Mouse (Mus musculus) ES-E14 (cell line): ENCODE measurements around the gene Tex14. TPM values are rescaled to one million over a fixed set of nuclear protein-coding genes. Genes with fewer than 3 reads are reported as not detected.
A peak's percentile ranks its signal among the peaks of the same experiment; 100 is the strongest.
"Not testable (repeated sequence)": the region's sequence is repeated elsewhere in the genome, so short reads cannot be mapped to it uniquely, and the experiment has no call there.

Source experiments
- DNase-seq: peaks from one replicate; pipeline ENCODE4 v3.0.0-alpha.2; 2013; ENCODE audit warnings: low read depth, low spot score
- H3K27ac ChIP-seq: 2 replicates; pipeline ENCODE4 v1.5.1; 2012; ENCODE audit warnings: low read depth, mild to moderate bottlenecking, low read length, moderate library complexity, mixed read lengths; ENCODE audit not compliant: poor library complexity, insufficient read depth, severe bottlenecking
- H3K36me3 ChIP-seq: 2 replicates; pipeline ENCODE4 v1.6.1; 2012; ENCODE audit warnings: mild to moderate bottlenecking, low read length, moderate library complexity, mixed read lengths; ENCODE audit not compliant: control insufficient read depth, poor library complexity, insufficient read depth, severe bottlenecking
- H3K4me1 ChIP-seq, 2 experiments: fragments of 150-350 bp in 1 of 2; sonication (generic) in 1 of 2; 2 replicates each; pipeline ENCODE4 v1.6.1; 2012; ENCODE audit warnings: low read length in 2 of 2, mild to moderate bottlenecking in 1 of 2, mixed read lengths in 1 of 2; ENCODE audit not compliant: control insufficient read depth in 2 of 2, insufficient read depth in 2 of 2, poor library complexity in 1 of 2
- H3K4me3 ChIP-seq, 2 experiments: fragments of 150-350 bp in 1 of 2; sonication (generic) in 1 of 2; 2 replicates each; pipeline ENCODE4 v1.5.1; 2012; ENCODE audit warnings: low read length in 2 of 2, low read depth in 1 of 2, mild to moderate bottlenecking in 1 of 2, mixed read lengths in 1 of 2; ENCODE audit not compliant: insufficient read depth in 1 of 2, poor library complexity in 1 of 2, severe bottlenecking in 1 of 2
- H3K9ac ChIP-seq: 2 replicates; pipeline ENCODE4 v1.6.1; 2012; ENCODE audit warnings: low read depth, mild to moderate bottlenecking, low read length, mixed read lengths; ENCODE audit not compliant: poor library complexity, insufficient read depth, severe bottlenecking
- H3K9me3 ChIP-seq: fragments of 150-350 bp; sonication (generic); 2 replicates; pipeline ENCODE4 v1.6.1; 2012; ENCODE audit warnings: low read depth, mild to moderate bottlenecking, low read length; ENCODE audit not compliant: control insufficient read depth, insufficient read depth
- CHD2 ChIP-seq: IDR thresholded peaks from 2 replicates; pipeline ENCODE4 v1.6.1; 2014; ENCODE audit warnings: mild to moderate bottlenecking, low read depth, low read length, inconsistent platforms
- HCFC1 ChIP-seq: IDR thresholded peaks from 2 replicates; pipeline ENCODE4 v1.6.1; 2012; ENCODE audit warnings: low read length, inconsistent platforms, borderline replicate concordance; ENCODE audit not compliant: insufficient read depth
- MAFK ChIP-seq: IDR thresholded peaks from 2 replicates; pipeline ENCODE4 v1.6.1; 2014; ENCODE audit warnings: mild to moderate bottlenecking, low read depth, low read length, inconsistent platforms; ENCODE audit not compliant: insufficient read depth
- ZC3H11A ChIP-seq: IDR thresholded peaks from 2 replicates; pipeline ENCODE4 v1.6.1; 2012; ENCODE audit warnings: low read depth, mild to moderate bottlenecking, inconsistent platforms, low read length, borderline replicate concordance
- ZNF384 ChIP-seq: IDR thresholded peaks from 2 replicates; pipeline ENCODE4 v1.6.1; 2012; ENCODE audit warnings: low read depth, low read length, inconsistent platforms
- in situ Hi-C, 2 experiments: fragments of 600-800 bp; cut with MboI; formaldehyde crosslinking; loops; one replicate each; pipeline ENCODE4 v1.15.1; 2025; ENCODE audit warnings: low sequenced_read_pairs in 2 of 2, inconsistent platforms in 1 of 2; ENCODE audit not compliant: unreplicated experiment in 2 of 2
- total RNA-seq: library from RNA; depleted of rRNA; stranded (reverse); fragments of 300-350 nt; gene quantifications from 2 replicates; pipeline ENCODE4 v1.2.3, GENCODE M21; 2012

Tex14 gene
- total RNA-seq, 1 experiment: 11.4 TPM

DNA sequence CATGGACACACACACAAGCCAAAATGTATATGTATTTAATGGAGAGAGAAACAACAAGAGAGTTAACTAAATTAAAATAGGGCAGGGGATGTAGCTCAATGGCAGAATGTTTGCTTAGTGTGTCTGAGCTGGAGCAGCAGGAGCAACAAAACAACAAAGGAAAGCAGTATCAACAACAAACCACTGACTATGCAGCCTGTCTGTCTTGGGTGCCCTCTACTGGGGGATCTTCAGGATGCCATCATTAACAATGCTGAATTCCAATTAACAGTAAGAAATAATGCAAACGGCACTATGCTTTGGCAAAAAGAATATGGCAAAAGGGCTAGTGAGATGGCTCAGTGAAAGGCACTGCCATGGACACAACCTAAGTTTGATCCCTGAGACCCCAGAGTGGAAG lies 11.0 kb upstream of the Tex14 start:
- H3K27ac ChIP-seq: no peak overlapping the region
- in situ Hi-C loops: no loop called here
- H3K4me3 ChIP-seq: no peak overlapping the region
- no peaks in the 10 kb centered on the region for H3K4me1 ChIP-seq
- H3K36me3 ChIP-seq: peaks cover 2% of the 10 kb centered on the region; the same call in 1 of the 2 replicates
- no peaks in the 10 kb centered on the region for H3K9me3 ChIP-seq
- TF ChIP-seq HCFC1 (no peak), ZNF384 (no peak), MAFK (no peak), CHD2 (no peak), ZC3H11A (no peak)
- DNase-seq: no peak
- no peak overlapping the region for H3K9ac ChIP-seq

DNA sequence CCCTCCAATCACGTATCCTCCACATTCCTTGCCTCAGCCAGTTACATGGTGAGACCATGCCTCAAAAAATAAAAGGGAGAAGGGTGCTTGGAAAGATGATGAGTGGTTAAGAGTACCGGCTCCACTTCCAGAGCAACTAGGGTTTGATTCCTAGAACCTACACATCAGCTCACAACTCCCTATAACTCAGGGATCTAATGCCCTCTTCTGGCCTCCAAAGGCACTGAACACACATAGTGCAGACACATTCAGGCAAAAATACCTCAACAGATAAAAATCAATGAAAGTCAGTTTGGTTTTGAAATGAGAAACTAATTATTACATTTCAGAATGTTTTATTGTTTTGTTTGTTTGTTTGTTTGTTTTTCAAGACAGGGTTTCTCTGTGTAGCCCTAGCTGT lies 6.5 kb upstream of the Tex14 start:
- H3K9ac ChIP-seq: no peak overlapping the region
- no peak overlapping the region for H3K27ac ChIP-seq
- no peak overlapping the region for H3K4me3 ChIP-seq
- in situ Hi-C loops: no loop called here
- H3K4me1 ChIP-seq: no peaks in the 10 kb centered on the region
- H3K36me3 ChIP-seq: no peaks in the 10 kb centered on the region
- DNase-seq: peak; percentile 13
- no peak for TF ChIP-seq ZNF384
- no peak for TF ChIP-seq ZC3H11A
- TF ChIP-seq MAFK: no peak
- TF ChIP-seq HCFC1: no peak
- no peak for TF ChIP-seq CHD2
- no peaks in the 10 kb centered on the region; the same call in 1 of the 2 replicates for H3K9me3 ChIP-seq

DNA sequence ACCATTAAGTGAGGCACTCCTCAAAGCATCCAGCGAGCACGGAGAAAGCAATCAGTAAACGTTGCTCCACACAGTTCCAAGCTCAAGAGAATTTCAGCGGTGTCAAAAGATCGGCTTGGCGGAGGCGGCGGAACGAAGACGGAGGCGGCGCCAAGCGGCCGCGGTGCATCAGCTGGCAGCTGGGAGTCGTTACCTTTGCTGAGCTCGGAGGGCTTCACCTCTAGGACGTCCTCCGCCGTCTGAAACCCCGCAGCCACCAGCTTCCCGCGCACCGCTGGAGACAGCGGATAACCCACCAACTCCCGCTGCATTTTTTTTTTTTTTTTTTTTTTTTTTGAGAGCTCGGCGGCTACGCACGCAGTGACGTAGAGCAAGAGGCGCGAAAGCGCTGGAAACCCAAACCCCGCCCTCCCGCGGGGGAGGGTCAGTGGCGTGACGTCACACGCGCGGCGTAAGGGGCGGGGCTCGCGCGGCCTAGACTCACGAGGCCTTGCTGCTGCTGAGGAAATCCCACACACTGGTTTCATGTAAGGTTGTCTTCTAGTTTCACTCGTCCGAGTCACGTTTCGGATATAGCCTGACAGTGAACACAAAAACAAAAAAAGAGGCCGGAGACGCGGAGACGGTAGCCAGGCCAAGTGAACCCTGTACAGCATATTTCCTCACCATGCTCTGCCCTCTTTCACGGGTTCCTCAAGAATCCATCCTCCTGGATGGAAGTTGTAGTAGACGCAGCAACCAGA lies 583 bp upstream of the Tex14 start:
- peak overlapping the region; percentile 89 for H3K27ac ChIP-seq
- H3K36me3 ChIP-seq: no peaks in the 10 kb centered on the region
- in situ Hi-C loops: no loop called here
- H3K4me3 ChIP-seq: peak overlapping the region; percentile 81 to 84
- H3K4me1 ChIP-seq: no peaks in the 10 kb centered on the region
- no peaks in the 10 kb centered on the region; the same call in 1 of the 2 replicates for H3K9me3 ChIP-seq
- peak overlapping the region; percentile 93 for H3K9ac ChIP-seq
- peak; percentile 94 for DNase-seq
- TF ChIP-seq MAFK (no peak; the same call in 1 of the 2 replicates), ZNF384 (peak; percentile 100), CHD2 (0 out of 2 replicates have a peak, but pooled peaks have one; percentile 26), ZC3H11A (no peak), HCFC1 (peak; percentile 62; the same call in 1 of the 2 replicates)

DNA sequence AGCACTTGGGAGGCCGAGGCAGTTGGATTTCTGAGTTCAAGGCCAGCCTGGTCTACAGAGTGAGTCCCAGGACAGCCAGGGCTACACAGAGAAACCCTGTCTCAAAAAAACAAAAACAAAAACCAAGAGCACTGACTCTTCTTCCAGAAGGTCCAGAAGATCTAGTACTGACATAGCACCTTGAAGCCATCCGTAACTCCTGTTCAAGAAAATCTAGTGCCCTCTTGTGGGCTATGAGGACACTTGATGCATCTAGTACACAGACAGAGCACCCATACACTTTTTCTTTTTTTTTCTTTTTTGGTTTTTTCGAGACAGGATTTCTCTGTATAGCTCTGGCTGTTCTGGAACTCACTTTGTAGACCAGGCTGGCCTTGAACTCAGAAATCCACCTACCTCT lies 8.5 kb downstream of the Tex14 start:
- H3K9ac ChIP-seq, H3K4me1 ChIP-seq, DNase-seq, in situ Hi-C loops, H3K4me3 ChIP-seq, H3K9me3 ChIP-seq, H3K36me3 ChIP-seq, H3K27ac ChIP-seq: not testable (repeated sequence)
- TF ChIP-seq ZNF384: peak; percentile 74
